Mouse (Mus musculus) liver, embryonic 11.5 days (tissue): ENCODE measurements at regions not wholly inside any gene's neighbourhood (a gene's known extent, or its start where the extent isn't known, plus 50 kb on each side); places are given as distances from the start of the nearest gene placed in this dataset.

ENCODE experiments used
- ATAC-seq: fragments of 200-750 bp; cut with Nextera tagmentation; replicated peaks from 2 replicates; pipeline ENCODE4 v1.8.0; 2017; ENCODE audit warnings: moderate number of reproducible peaks, mild to moderate bottlenecking, moderate TSS enrichment, moderate library complexity; ENCODE audit not compliant: low FRiP score
- DNase-seq: peaks from one replicate; pipeline ENCODE4 v3.0.0-alpha.2; 2017; ENCODE audit warnings: low spot score
- H3K27ac ChIP-seq: fragments of 300-500 bp; sonication (generic); 2 replicates; pipeline ENCODE4 v1.5.1; 2014; ENCODE audit warnings: mild to moderate bottlenecking, low read depth, low read length, control low read depth
- H3K27me3 ChIP-seq: fragments of 300-500 bp; sonication (generic); replicated peaks from 2 replicates; pipeline ENCODE4 v1.6.1; 2014; ENCODE audit warnings: low read length, mixed read lengths; ENCODE audit not compliant: control insufficient read depth, insufficient read depth
- H3K36me3 ChIP-seq: fragments of 300-500 bp; sonication (generic); 2 replicates; pipeline ENCODE4 v1.6.1; 2014; ENCODE audit warnings: mild to moderate bottlenecking, low read length, moderate library complexity, mixed read lengths; ENCODE audit not compliant: control insufficient read depth, insufficient read depth
- H3K4me1 ChIP-seq: fragments of 300-500 bp; sonication (generic); replicated peaks from 2 replicates; pipeline ENCODE4 v1.6.1; 2014; ENCODE audit warnings: low read length, mixed read lengths; ENCODE audit not compliant: control insufficient read depth, insufficient read depth
- H3K4me2 ChIP-seq: fragments of 300-500 bp; sonication (generic); 2 replicates; pipeline ENCODE4 v1.6.1; 2014; ENCODE audit warnings: mild to moderate bottlenecking, control low read depth, moderate library complexity
- H3K4me3 ChIP-seq: fragments of 300-500 bp; sonication (generic); 2 replicates; pipeline ENCODE4 v1.5.1; 2014; ENCODE audit warnings: low read depth, low read length, control low read depth
- H3K9ac ChIP-seq: fragments of 300-500 bp; sonication (generic); 2 replicates; pipeline ENCODE4 v1.6.1; 2014; ENCODE audit warnings: low read depth, low read length, control low read depth
- H3K9me3 ChIP-seq: fragments of 300-500 bp; sonication (generic); 2 replicates; pipeline ENCODE4 v1.6.1; 2016; ENCODE audit warnings: low read length, inconsistent platforms, mixed read lengths; ENCODE audit not compliant: control insufficient read depth
- WGBS: fragments of 180-500 bp; shearing (Covaris S2); extraction: QIAGEN DNeasy Blood & Tissue Kit; methylation state at CpG from one replicate; pipeline ENCODE4 v1.1.7; 2014; 5-methylcytosine and 5-hydroxymethylcytosine counted together

DNA sequence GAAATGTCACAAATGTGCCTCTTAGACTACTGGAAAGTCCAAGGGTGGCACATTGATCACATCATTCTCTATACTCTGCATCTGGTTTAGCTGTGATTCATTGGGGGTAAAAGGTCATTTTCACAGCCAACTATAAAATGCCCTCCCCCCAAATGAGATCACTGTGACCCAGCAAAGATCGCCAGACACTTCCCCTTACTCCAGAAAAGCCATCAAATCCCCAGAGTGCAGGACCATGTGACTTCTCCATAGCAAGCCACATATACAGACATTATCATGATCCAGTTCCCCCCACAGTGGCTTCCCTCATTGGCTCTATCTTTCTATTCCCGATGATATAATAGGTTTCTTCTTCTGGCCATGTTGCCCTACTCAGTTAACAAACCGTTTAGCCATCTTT lies 163.6 kb upstream of the Map1b start:
- ATAC-seq (no peak), DNase-seq (no peak)
- no peaks in the 10 kb centered on the region for H3K36me3 ChIP-seq
- H3K27me3 ChIP-seq, result no peaks in the 10 kb centered on the region
- 53% methylated on average over 3 of the region's 3 CpGs for WGBS
- peaks cover 7% of the 10 kb centered on the region; the same call in 1 of the 2 replicates for H3K4me1 ChIP-seq
- no peaks in the 10 kb centered on the region for H3K9me3 ChIP-seq
- H3K9ac ChIP-seq, result no peak overlapping the region
- no peak overlapping the region for H3K4me2 ChIP-seq
- no peak overlapping the region for H3K4me3 ChIP-seq
- H3K27ac ChIP-seq, result no peak overlapping the region

DNA sequence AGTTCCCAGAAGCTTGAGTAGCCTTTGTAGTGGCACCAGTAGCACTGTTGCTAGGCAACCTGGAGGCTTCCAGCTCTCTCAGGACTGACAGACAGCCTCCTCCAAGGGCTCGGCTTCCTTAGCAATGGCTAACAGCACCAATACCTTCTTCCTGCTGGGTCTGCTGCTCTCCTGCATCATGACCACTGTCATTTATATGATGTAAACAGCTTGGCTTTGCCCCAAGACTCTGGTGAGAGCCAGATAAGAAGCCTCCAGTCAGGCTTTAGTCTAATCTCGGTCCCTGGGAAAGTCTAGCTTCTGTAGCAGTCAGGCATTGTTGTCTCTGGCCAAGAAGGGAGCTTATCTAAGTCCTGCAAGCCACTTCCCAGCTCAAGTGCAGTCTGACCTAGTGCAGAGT lies 163.1 kb upstream of the Map1b start:
- Histone ChIP-seq H3K9me3 (no peaks in the 10 kb centered on the region), H3K4me3 (no peak overlapping the region), H3K27ac (no peak overlapping the region), H3K36me3 (no peaks in the 10 kb centered on the region), H3K27me3 (no peaks in the 10 kb centered on the region), H3K4me2 (no peak overlapping the region), H3K9ac (no peak overlapping the region), H3K4me1 (peaks cover 7% of the 10 kb centered on the region; the same call in 1 of the 2 replicates)
- DNase-seq, result peak; percentile 34
- ATAC-seq, result peak; percentile 93
- WGBS, result 10% methylated on average over 2 of the region's 2 CpGs

DNA sequence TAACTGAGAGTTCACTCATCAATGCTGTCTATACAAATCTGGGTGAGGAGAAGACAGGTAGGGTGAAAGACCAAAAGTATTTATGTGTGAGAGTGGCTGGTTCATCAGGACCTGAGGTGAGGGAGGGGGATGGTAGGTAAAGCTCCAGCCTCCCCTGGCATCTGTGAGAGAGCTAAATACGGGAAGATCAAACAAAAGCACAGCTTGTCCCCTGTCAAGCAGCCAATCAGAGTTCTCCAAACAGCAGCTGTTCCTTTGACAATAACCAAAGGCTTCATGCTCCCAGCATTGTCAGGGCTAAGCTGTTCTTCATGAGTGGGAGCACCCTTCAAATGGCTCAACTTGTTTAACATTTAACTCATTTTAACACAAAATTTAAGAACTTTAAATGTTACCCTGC lies 160.1 kb upstream of the Map1b start:
- Histone ChIP-seq H3K36me3 (no peaks in the 10 kb centered on the region), H3K27ac (no peak overlapping the region), H3K4me1 (peaks cover 7% of the 10 kb centered on the region; the same call in 1 of the 2 replicates), H3K9me3 (no peaks in the 10 kb centered on the region), H3K27me3 (no peaks in the 10 kb centered on the region), H3K4me3 (no peak overlapping the region), H3K9ac (no peak overlapping the region), H3K4me2 (no peak overlapping the region)
- ATAC-seq (no peak), DNase-seq (no peak)
- 24% methylated on average over 1 of the region's 1 CpGs for WGBS

DNA sequence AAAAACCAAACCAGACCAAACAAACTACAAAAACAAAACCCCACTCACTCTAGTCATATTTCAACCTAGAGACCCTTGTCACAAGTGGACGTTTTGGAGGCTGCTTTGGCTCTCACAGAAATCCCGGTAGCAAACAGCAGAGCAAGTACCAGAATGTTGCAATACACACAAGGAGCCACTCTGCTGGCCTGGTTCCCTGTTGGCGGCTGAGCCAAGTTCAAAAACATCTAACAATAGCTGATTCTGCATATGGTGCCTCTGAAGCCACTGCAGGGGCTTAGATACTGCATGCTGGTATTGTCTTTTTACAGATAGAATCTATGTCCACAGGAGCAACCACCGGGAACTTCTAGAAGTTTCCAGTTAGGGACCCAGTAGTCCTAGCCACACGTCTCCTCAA lies 159.6 kb upstream of the Map1b start:
- no peaks in the 10 kb centered on the region for H3K9me3 ChIP-seq
- H3K27me3 ChIP-seq, result no peaks in the 10 kb centered on the region
- peaks cover 7% of the 10 kb centered on the region; the same call in 1 of the 2 replicates for H3K4me1 ChIP-seq
- no peak overlapping the region for H3K9ac ChIP-seq
- H3K4me3 ChIP-seq, result no peak overlapping the region
- no peak overlapping the region for H3K27ac ChIP-seq
- 66% methylated on average over 5 of the region's 5 CpGs for WGBS
- ATAC-seq (no peak), DNase-seq (no peak)
- no peaks in the 10 kb centered on the region for H3K36me3 ChIP-seq
- no peak overlapping the region for H3K4me2 ChIP-seq

DNA sequence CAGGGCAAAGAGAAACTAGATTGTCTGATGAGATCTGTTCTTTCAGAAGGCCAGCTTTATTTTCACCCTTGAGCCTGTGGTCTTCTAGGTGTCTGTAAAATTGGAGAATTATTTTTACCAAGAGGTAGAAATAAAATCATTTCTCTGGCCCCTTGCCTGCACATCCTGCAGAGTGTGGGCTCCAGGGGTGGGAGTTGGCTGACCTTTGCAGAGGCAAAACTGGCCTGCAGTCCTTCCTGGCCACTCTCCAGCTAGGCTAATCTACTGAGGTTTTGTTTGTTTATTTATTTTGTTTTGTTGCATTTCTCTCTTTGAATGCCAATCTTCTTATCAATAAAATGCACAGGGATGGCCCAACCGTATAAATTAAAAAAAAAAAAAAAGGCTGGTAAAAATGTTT lies 156.4 kb upstream of the Map1b start:
- Histone ChIP-seq H3K27ac (no peak overlapping the region), H3K27me3 (no peaks in the 10 kb centered on the region), H3K4me1 (no peaks in the 10 kb centered on the region), H3K4me3 (no peak overlapping the region), H3K9ac (no peak overlapping the region), H3K4me2 (no peak overlapping the region), H3K36me3 (no peaks in the 10 kb centered on the region), H3K9me3 (no peaks in the 10 kb centered on the region)
- ATAC-seq, result no peak
- no peak for DNase-seq
- WGBS, result 63% methylated on average over 1 of the region's 1 CpGs

DNA sequence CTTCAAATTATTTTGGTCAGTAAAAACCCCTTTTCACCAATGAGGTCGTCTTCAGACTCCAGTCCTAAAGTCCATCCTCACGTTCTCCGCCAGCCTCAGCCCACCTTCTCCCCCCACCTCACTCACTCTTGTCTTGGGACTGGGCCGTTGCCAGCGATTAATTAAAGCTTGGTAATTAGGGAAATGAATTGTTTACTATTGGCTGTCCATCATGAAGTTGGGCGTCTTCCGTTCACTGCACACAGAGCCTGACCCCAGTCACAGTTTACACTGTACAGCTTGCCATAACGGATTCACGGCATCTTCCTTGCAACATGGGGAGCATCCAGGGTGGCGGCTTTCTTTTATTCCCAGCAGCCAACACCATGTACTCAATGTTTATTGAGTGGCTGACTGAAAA lies 155.4 kb upstream of the Map1b start:
- DNase-seq (no peak), ATAC-seq (no peak)
- WGBS, result 76% methylated on average over 10 of the region's 10 CpGs
- Histone ChIP-seq H3K9me3 (no peaks in the 10 kb centered on the region), H3K4me3 (no peak overlapping the region), H3K4me2 (no peak overlapping the region), H3K27ac (no peak overlapping the region), H3K4me1 (no peaks in the 10 kb centered on the region), H3K36me3 (no peaks in the 10 kb centered on the region), H3K27me3 (no peaks in the 10 kb centered on the region), H3K9ac (no peak overlapping the region)

DNA sequence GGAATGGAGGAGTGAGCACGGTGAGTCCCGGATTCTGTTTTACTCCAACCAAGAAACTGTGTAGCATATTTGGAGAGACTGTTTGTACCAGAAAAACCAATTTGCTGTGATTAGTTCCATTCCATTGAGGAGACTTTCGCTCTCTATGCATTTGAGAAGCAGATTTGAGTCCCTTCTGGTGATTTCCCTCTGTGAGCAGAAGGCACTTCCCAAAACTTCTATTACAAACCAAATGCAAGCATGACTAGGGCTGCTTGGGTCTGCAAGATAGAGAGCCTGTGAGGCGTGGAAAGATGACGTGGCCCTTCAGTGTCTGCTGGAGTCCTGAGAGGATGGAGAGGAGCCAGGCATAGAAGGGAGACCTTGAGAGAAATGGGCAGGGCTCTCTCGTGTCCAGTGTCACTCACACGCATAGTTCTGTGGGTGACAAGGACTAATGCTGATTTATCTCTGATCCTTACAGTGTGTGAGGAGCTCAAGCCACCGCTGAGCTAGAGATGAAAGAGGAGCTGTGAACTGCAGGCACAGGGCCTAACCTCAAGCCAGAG lies 153.7 kb upstream of the Map1b start:
- no peak for DNase-seq
- H3K27me3 ChIP-seq, result no peaks in the 10 kb centered on the region
- H3K4me1 ChIP-seq, result no peaks in the 10 kb centered on the region
- H3K27ac ChIP-seq, result no peak overlapping the region
- H3K9ac ChIP-seq, result no peak overlapping the region
- ATAC-seq, result no peak
- H3K36me3 ChIP-seq, result no peaks in the 10 kb centered on the region
- H3K4me2 ChIP-seq, result no peak overlapping the region
- no peaks in the 10 kb centered on the region for H3K9me3 ChIP-seq
- no peak overlapping the region for H3K4me3 ChIP-seq
- WGBS, result 73% methylated on average over 8 of the region's 8 CpGs

DNA sequence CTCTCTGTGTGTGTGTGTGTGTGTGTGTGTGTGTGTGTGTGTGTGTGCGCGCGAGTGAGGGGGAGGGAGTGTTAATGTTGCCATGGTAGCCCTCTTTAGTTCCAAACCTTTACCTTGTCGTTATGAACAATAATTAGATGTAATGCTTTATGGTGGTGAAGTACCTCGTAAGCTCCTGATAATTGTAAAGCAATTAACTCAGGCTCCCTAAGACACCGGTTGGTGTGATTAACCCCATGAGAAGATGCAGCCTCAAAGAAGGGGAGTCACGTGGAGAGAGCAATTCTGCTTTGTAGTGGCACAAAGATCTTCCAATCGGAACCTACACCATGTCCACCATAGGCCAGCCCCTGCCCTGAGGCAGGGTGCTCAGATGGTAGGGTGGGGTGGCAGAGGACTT lies 152.3 kb upstream of the Map1b start:
- ATAC-seq, result no peak
- no peak overlapping the region for H3K9ac ChIP-seq
- H3K27me3 ChIP-seq, result no peaks in the 10 kb centered on the region
- H3K4me1 ChIP-seq, result no peaks in the 10 kb centered on the region
- H3K36me3 ChIP-seq, result no peaks in the 10 kb centered on the region
- no peak overlapping the region for H3K4me3 ChIP-seq
- H3K27ac ChIP-seq, result no peak overlapping the region
- 73% methylated on average over 8 of the region's 8 CpGs for WGBS
- no peak for DNase-seq
- no peak overlapping the region for H3K4me2 ChIP-seq
- H3K9me3 ChIP-seq, result no peaks in the 10 kb centered on the region

DNA sequence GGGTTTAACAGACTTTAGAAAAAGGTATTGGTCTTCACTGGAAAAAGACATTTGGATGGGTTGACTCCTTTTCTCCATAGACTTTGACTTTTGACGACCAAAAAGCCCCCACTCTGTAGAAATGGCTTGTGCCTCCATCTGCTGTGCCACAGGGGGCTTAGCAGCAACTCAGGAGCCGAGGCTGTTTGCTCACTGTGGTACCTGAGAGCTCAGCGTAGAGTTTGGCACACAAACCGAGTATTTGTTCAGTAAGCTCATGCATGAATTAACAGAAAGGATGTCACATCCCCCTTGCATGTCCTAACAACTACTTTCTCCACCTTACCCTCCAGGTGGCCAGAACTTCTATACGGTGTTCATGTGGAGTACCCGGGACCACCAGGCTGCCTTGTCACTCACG lies 149.7 kb upstream of the Map1b start:
- WGBS, result 69% methylated on average over 7 of the region's 7 CpGs
- Histone ChIP-seq H3K9ac (no peak overlapping the region), H3K27me3 (no peaks in the 10 kb centered on the region), H3K4me3 (no peak overlapping the region), H3K36me3 (no peaks in the 10 kb centered on the region), H3K9me3 (no peaks in the 10 kb centered on the region), H3K4me1 (no peaks in the 10 kb centered on the region), H3K4me2 (no peak overlapping the region), H3K27ac (no peak overlapping the region)
- DNase-seq (no peak), ATAC-seq (no peak)
